Mouse (Mus musculus): ENCODE measurements around the gene Clmp. TPM values are rescaled to one million over a fixed set of nuclear protein-coding genes. Genes with fewer than 3 reads are reported as not detected.
"Not testable (repeated sequence)": the region's sequence is repeated elsewhere in the genome, so short reads cannot be mapped to it uniquely, and the experiment has no call there.

Gene Clmp
- total RNA-seq, 2 experiments from 2014 or later, result 28.1 to 30.0 TPM

DNA sequence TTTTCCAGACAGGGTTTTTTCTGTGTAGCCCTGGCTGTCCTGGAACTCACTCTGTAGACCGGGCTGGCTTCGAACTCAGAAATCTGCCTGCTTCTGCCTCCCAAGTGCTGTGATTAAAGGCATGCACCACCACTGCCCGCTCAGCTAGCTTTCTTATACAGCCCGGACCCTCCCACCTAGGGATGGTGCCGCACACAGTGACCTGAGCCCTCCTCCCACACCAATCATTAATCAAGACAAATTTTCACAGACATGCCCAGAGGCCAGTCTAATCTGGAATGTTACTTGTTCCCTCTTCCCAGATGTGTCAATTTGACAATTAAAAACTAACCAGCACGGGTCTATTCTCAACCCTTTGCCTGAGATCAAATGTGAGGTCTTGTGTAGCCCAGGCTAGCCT is 87.4 kb downstream of the Clmp start:
- not testable (repeated sequence) for DNase-seq (ENCODE audit: low spot score in 2 of 2)

DNA sequence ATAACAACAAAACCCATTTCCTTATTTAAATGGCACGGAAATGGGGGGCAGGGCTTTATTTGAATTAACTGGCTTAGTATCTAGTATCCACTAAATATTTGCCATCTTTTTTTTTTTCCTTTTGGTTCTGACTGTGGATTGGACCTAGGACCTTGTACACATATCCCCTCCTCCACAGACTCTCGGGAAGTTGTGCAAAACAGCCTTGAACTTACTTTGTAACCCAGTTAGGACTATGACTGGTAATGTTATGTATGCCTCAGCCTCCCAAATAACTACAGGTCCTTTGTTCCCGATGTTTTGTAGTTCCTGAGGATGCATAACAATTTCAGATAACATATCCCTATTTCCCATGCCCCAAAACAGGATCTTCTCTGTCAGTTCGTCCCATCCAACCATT is 88.1 kb downstream of the Clmp start:
- no peak for DNase-seq (ENCODE audit: low spot score in 2 of 2)

DNA sequence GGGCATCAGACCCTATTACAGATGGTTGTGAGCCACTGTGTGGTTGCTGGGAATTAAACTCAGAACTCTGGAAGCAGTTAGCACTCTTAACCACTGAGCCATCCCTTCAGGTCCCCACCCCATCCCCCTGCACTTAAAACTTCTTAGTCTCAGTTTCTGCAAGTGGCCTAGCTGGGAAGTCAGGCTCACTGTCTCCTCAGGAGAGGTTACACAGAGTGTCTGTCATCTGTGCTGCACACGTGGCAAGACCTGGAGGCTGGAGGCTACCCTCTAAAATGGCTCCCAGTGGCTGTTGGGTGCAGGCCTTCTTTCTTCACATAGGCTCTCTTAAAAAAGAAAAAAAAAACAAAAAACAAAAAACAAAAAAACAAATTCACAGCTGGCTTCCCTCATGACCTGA is 90.3 kb downstream of the Clmp start:
- DNase-seq (ENCODE audit: low spot score in 2 of 2), result no peak

DNA sequence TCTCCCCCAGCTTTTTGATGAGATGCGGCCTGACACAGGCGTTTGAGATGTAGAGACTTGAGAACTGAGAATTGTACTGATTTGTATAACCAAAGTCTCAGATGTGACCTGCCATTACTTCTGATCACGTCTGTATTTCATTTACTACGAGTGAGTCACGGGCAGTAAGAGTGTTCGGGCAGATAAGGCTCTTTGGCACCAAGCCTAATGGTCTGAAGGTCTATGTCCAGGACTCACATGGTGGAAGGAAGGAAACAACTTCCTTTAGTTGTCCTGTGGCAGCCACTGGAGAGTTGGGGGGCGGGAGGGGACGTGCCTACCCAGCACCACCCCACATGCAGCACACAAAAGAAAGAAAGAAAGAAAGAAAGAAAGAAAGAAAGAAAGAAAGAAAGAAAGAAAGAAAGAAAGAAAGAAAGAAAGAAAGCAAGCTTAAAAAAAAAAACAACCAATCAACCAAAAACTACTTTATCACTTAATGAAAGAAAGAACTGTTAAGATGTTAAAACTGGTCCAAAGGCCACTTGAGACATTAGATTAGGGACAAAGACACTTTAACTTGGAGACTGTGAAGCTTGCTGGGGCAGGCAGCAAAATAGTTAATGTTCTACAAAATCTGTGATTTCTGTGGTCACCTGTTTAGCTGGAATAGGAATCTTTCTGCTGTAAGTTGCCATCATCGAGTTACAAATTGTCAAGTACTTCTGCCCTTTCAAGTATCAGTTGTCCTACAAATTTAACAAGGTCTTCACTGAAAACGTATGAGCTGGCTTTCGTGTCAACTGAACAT is 90.9 kb downstream of the Clmp start:
- DNase-seq (ENCODE audit: low spot score in 2 of 2), result no peak

DNA sequence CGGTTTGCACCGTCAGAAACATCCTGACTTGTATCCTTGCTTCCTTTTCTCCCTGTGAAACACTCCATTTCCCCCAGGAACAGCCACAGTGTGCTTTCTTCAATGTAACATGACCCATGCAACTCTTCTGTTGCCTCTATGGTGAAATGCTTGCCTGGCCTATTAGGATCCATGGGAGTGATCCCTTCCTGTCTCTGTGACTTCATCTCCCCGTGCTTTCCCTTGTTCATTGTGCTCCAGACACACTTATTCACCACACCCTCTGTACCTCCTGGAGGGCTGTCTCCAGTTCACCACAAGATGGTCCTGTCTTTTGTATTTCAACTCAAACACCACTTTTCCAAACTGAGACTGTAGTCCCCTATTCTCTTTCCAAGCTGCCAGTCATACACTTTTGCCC is 94.3 kb downstream of the Clmp start:
- no peak for DNase-seq (ENCODE audit: low spot score in 2 of 2)

DNA sequence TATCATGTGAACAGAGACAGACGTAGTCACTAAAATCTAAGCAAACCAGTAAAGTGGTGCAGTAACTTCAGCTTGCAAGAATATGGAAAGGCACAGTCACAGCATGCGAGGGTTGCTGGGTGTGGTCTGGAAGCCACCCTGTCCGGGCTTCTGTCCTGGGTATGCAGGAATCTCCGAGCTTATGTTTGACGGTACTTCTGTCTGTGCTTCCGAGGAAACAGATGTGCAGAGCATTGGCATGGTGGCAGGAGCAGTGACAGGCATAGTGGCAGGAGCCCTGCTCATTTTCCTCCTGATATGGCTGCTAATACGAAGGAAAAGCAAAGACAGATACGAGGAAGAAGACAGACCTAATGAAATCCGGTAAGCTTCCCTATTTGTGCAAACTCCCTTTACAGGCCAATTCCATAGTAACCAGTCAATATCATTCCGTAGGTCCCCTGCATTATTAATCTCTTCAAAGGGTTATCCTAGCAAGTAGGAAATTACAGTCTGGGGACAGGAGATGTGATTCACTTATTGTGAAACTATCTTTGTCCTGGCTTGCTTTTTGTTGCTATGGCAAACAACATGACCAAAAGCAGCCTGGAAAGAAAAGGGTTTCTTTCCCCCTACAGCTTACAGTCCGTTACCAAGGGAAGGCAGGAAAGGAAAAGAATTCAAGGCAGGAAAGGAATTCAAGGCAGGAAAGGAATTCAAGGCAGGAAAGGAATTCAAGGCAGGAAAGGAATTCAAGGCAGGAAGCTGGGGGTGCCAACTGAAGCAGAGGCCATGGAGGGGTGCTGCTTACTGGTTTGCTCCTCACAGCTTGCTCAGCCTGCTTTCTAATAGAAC is 95.3 kb downstream of the Clmp start:
- no peak for DNase-seq (ENCODE audit: low spot score in 2 of 2)

DNA sequence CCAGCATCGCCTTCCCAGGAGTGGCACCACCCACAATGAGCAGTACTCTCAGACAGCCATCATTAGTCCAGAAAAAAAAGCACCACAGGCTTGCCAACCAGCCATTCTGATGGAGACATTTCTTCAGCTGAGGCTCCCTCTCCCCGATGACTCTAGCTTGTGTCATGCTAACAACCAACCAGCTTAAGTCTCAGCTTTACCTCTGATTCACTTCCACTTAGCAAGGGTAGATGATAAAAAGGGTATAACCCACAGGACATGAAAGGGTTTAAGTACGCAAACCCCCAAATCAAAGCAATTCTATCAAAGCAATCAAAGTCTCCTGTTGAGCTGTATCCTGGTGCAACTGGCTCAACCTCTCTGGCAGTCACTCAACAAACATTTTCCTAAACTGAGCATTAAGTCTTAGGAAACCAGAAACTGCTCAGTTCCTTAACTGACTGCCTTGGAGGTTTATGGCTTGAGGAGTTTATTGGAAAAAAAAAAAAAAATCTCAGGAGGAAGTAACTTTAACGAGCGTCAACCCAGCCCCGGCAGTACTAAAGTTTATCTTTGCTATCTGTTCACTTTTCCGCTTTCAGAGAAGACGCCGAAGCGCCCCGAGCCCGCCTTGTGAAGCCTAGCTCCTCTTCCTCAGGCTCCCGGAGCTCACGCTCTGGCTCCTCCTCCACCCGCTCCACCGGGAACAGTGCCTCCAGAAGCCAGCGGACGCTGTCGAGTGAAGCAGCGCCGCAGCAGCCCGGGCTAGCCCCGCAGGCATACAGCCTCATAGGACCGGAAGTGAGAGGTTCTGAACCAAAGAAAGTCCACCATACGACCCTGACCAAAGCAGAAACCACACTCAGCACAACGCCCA is 96.2 kb downstream of the Clmp start:
- DNase-seq (ENCODE audit: low spot score in 2 of 2), result no peak

DNA sequence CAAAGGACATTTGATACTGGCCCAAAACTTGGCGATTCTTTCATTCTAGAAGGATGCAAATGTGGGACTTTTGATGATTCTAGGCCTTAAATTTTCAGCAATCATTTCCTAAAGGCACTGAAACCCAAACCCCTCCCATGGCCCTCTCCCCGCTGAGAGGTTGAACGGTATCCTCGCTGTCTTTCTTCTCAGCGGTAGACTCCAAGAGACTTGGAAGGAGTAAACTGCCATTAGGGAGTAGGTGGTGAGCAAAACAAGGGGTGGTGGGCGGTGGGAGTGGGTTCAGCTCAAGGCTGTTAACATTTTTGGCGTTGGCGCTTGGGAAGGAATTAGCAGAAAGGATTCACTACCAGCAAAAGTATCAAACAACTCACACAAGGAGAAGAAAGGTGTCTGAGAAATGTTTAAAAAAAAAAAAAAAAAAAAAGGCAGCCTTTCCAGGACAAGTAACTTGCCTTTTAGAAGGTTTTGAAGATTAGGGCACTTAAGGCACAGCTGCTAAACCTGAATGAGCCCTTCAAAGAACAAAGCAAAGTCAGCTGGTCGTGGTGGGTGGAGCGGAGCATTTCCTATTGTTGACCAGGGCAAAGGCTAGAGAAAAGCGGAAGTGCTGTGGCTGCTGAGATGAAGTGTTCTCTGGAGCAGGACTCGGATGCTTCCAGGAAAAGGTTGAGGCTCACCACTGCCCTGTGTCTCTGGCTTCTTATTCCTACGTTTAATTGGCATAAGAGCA is 98.0 kb downstream of the Clmp start:
- no peak for DNase-seq (ENCODE audit: low spot score in 2 of 2)

DNA sequence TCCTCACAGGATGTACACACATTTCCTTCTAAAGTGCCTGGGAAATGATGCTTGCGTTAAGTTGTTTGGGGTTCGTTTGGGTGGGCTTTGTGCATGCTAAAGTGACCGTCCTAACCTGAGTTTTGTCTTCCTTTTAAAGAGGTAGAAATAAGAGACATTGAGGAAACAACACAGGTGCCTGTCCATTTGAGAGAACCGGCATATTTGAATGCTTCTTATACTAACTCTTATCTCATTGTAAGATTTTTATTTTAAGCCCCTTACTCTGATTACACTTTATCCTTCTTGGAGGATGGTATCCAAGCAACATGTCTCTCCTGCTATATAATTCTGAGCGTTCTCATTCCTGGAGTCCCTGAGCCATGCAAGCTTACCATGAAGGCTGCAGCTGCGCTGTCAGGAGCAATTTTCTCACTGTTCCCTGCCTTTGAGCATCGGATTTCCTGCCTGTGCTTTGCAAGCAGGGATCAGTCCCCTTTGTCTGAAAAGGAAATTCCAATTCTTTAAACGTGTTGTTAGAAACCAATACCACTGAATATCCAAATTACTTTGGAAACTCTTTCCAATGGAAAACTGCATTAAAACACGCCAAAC is 98.7 kb downstream of the Clmp start:
- no peak for DNase-seq (ENCODE audit: low spot score in 2 of 2)

DNA sequence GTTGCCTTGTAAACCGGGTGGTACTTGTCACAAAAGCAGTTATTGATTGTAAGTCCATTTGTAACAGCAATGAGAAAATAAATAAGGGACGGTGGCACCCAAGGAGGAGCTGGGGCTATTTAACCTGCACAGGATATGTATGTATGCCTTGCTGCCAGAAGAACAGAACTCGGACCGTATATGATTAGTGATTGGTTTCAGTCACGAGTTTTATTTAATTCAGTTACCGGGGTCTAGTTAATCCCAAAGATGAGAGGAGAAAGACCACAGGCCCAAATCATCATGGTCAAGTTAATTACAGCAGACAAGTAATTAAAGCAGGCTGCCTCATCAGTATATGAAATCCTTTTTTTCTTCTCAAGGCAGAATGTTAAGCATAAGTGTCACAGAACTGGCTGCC is 99.7 kb downstream of the Clmp start:
- no peak for DNase-seq (ENCODE audit: low spot score in 2 of 2)

DNA sequence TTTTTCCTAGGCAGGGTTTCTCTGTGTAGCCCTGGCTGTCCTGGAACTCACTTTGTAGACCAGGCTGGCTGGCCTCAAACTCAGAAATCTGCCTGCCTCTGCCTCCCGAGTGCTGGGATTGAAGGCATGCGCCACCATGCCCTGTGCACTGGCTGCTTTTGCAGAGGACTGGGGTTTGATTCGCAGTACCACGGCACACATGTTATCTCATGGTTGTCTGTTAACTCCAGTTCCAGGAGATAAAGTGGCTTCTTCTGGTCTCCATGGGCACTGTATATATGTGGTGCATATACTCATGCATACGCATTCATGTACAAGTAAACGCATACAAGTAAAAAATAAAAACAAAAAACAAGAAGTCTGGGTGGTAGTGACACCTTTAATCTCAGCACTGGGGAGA is 101.1 kb downstream of the Clmp start:
- not testable (repeated sequence) for DNase-seq (ENCODE audit: low spot score in 2 of 2)

DNA sequence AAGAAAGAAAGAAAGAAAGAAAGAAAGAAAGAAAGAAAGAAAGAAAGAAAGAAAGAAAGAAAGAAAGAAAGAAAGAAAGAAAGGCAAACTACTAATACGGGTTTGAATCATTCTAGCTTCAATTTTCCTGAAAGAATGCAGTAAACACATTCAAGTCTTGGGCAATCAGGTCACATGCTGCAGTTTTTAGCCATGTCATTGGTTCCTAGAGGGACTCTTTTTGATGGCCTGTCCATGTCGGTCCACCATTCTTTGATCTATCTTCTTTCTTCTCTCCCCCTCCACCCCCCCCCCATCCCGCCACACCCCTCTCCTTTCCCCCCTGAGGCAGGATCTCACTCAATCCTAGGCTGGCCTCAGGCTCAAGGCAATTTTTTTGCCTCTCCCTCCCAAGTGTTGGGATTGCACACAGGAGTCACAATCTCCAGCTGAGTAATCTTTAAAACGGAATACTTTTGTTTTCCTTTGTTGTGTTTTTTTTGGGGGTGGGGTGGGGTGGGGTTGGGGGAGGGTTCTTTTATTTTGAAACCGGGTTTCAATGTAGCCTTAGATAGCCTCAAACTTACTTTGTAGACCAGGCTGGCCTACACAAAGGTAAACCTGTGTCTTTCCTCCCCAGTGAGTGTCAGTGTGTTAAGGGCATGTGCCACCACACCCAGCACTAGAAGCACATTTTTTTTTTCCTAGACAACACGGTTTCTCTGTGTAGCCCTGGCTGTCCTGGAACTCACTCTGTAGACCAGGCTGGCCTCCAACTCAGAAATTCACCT is 106.3 kb downstream of the Clmp start:
- no peak for DNase-seq (ENCODE audit: low spot score in 2 of 2)

DNA sequence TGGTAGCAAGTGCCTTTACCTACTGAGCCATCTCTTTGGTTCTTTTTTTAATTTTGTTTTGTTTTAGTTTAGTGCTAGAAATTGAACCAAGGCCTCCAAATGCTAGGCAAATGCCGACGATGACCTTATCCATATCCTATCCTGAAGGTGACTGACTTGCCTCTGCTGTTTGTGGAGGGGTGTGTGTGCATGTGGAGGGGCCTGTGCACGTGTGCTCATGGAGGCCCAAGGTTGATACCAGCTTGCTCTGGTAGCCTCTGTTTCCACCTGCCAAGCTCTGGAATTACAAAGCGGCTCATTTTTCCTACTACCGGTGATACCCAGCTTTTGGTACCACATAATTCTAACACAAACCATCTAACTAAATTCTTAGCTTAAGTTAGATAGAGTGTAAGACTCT is 107.8 kb downstream of the Clmp start:
- DNase-seq (ENCODE audit: low spot score in 2 of 2), result no peak

DNA sequence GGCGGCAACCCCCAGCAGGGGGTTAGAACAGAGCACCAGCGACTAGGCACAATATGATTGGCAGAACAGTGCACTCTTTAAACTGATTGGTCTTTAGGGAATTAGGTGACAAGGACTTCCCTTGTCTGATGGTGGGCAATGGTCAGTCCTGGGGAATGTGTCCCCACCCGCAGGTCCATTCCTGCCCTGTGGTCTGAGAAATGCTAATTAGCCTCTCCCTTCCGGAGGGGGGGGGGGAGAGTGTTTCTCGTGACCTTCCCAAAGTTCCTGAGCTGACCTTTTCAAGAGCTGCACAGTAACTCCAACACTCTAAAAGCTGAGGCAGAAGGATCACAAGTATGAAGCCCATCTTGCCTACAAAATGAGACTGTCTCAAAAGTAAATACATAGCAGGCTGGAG is 108.5 kb downstream of the Clmp start:
- DNase-seq (ENCODE audit: low spot score in 2 of 2), result no peak

DNA sequence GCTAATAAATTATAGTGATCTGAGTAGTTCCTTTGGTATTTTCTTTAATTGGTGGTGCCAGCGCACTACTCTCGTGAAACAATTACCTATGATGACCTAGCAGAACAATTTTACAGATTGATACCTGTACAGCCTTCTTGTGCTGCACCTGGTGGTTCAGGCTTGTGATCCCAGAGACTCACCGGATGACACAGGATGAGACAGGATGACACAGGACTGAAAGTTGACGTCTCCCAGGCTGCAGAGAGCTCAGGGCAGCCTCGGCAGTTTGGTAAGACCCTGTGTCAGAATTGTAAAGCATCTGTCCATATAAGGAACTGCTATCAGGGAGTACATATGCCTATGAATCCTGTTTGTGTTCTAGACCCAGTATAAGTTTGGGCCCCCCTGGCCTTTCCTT is 109.2 kb downstream of the Clmp start:
- no peak for DNase-seq (ENCODE audit: low spot score in 2 of 2)

DNA sequence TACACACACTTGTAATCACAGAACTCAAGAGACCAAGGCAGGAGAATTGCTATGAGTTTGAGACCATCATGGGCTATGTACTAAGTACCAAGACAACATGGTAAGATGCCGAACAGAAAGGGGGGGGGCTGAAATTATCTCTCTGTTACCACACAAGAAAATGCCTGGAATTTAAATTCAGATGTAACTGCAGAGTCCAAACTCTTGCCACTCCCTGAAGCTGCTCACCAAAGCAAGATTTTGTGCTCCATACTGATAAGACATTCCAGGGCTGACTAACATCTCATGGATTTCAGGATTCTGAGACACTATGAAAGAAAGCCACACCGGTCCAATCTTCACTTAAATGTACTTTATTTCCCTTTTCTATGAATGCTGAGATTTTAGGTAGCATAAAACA is 109.8 kb downstream of the Clmp start:
- DNase-seq (ENCODE audit: low spot score in 2 of 2), result no peak

DNA sequence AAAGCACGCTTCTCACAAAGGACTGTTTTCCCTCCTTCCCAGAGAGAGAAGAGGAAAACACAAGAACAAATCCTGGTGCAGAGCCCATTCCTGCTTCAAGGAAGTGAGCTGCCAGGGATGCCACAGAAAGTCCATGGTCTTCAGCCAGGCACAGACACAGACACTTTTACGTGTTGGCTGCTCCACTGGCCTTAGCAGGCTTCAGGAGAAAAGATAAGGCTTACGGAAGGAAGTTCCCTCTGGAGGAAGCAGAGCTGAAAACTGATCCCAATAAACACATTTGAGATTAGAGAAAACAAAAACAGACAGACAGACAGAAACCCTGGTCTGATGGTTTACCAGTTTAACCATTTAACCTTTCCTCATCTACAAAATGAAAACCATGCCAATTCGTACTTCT is 110.3 kb downstream of the Clmp start:
- no peak for DNase-seq (ENCODE audit: low spot score in 2 of 2)

DNA sequence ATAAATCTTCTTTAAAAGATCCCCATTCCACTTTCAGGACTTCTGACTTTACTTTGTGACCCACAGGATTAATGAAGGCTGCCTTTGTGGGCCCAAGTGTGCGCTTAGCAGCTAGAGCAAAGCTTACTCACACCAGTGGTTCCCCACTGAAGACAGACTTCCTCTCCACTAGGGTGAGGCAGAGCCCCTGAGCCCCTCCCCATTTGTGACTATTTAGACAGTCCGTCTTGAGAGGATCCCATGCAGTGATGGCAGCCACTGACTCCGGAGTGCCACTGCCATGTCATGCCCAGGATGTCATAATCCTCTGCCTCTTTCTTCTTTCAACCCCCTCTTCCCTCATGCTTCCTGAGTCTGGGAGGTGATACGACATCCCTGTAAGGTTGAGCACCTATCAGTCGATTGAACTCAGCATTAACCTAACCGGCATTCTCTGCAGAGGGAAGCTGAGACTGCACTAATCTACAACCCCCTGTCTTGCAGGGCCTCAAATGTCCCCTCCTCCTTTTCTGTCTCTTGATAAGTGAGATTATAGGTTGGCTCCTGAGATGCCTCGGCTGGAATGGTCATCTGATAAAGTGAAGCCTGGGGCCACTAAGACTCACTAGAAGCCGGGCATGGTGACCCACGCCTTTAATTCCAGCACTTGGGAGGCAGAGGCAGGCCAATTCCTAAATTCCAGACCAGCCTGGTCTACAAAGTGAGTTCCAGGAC is 112.6 kb downstream of the Clmp start:
- no peak for DNase-seq (ENCODE audit: low spot score in 2 of 2)

DNA sequence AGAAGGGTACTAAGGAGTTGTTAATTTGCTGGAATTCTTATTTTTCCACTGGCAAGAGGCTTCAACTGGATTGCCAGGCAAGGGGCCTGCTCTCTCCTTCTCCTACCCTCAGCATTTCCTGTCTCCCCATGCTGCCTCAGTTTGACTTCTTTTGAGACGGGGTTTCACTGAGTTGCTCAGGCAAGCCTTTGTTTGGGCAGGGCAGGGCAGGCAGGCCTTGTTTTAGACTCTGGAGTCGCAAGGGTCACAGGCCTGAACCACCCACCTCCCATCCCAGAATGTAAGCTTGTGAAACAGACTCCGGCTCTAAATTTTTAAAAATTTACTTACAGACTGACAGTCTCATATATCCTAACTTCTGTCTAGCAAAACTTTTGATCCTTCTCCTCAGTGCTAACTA is 113.3 kb downstream of the Clmp start:
- DNase-seq (ENCODE audit: low spot score in 2 of 2), result no peak
